Mouse (Mus musculus) CH12.LX (cell line): ENCODE results near the gene Cd200r3. TPM values are rescaled to one million over a fixed set of nuclear protein-coding genes. Genes with fewer than 3 reads are reported as not detected.

Source experiments
- DNase-seq: peaks from one replicate; pipeline ENCODE4 v3.0.0-alpha.2; 2013; ENCODE audit errors: extremely low read depth
- H3K27ac ChIP-seq: 2 replicates; pipeline ENCODE4 v1.5.1; 2012; ENCODE audit warnings: low read depth, mild to moderate bottlenecking, control low read depth, moderate library complexity; ENCODE audit not compliant: insufficient read depth
- H3K27me3 ChIP-seq: replicated peaks from 2 replicates; pipeline ENCODE3; 2012; ENCODE audit warnings: inconsistent platforms
- H3K36me3 ChIP-seq, 2 experiments: replicated peaks in 1 of 2; 2 replicates each; pipeline versions ENCODE3 to v1.6.1; 2012; ENCODE audit warnings: inconsistent platforms in 1 of 2, low read length in 1 of 2, mild to moderate bottlenecking in 1 of 2, mixed read lengths in 1 of 2, moderate library complexity in 1 of 2; ENCODE audit not compliant: control insufficient read depth in 1 of 2, insufficient read depth in 1 of 2
- H3K4me1 ChIP-seq, 2 experiments: 2 replicates each; pipeline ENCODE4 v1.6.1; 2012; ENCODE audit warnings: inconsistent platforms in 1 of 2, moderate library complexity in 1 of 2; ENCODE audit not compliant: insufficient read depth in 2 of 2, control insufficient read depth in 1 of 2
- H3K4me2 ChIP-seq: 2 replicates; pipeline ENCODE4 v1.6.1; 2012; ENCODE audit warnings: low read depth, mild to moderate bottlenecking, control low read depth; ENCODE audit not compliant: poor library complexity, insufficient read depth, severe bottlenecking
- H3K4me3 ChIP-seq, 3 experiments: fragments of 150-350 bp in 1 of 3; sonication (generic) in 1 of 3; replicated peaks in 1 of 3; 2 replicates each; pipeline versions ENCODE3 to v1.5.1; 2011 to 2012; ENCODE audit warnings: low read depth in 2 of 3, low read length in 2 of 3, mild to moderate bottlenecking in 2 of 3, moderate library complexity in 2 of 3, control low read depth in 1 of 3, improper control_type of control experiment in 1 of 3, inconsistent platforms in 1 of 3, mixed read lengths in 1 of 3; ENCODE audit not compliant: poor library complexity in 1 of 3
- H3K79me2 ChIP-seq: replicated peaks from 2 replicates; pipeline ENCODE4 v1.6.1; 2012; ENCODE audit warnings: mild to moderate bottlenecking, moderate library complexity; ENCODE audit not compliant: control insufficient read depth, poor library complexity, insufficient read depth, severe bottlenecking; ENCODE audit errors: extremely low read depth
- H3K9ac ChIP-seq: 2 replicates; pipeline ENCODE4 v1.6.1; 2012; ENCODE audit warnings: low read depth, mild to moderate bottlenecking, control low read depth, moderate library complexity; ENCODE audit not compliant: insufficient read depth
- H3K9me3 ChIP-seq: replicated peaks from 2 replicates; pipeline ENCODE3; 2012; ENCODE audit warnings: low read length, inconsistent platforms, mixed read lengths
- BHLHE40 ChIP-seq: IDR thresholded peaks from 2 replicates; pipeline ENCODE4 v1.6.1; 2011; ENCODE audit warnings: mild to moderate bottlenecking, low read depth, low read length, improper control_type of control experiment
- CHD1 ChIP-seq: IDR thresholded peaks from 2 replicates; pipeline ENCODE4 v1.6.1; 2012; ENCODE audit warnings: low read depth, low read length, improper control_type of control experiment, inconsistent platforms
- CTCF ChIP-seq, 2 experiments: IDR thresholded peaks in 1 of 2; conservative IDR thresholded peaks in 1 of 2; 2 replicates each; pipeline ENCODE4 v1.5.1; 2011 to 2012; ENCODE audit warnings: low read depth in 2 of 2, low read length in 2 of 2, improper control_type of control experiment in 1 of 2, inconsistent platforms in 1 of 2, mild to moderate bottlenecking in 1 of 2, moderate library complexity in 1 of 2
- ELF1 ChIP-seq: IDR thresholded peaks from 2 replicates; pipeline ENCODE4 v1.6.1; 2014; ENCODE audit warnings: low read depth, mild to moderate bottlenecking, inconsistent platforms, low read length, improper control_type of control experiment
- EP300 ChIP-seq: IDR thresholded peaks from 2 replicates; pipeline ENCODE4 v1.6.1; 2011; ENCODE audit warnings: low read length, improper control_type of control experiment
- ETS1 ChIP-seq: conservative IDR thresholded peaks from 2 replicates; pipeline ENCODE4 v1.6.1; 2012; ENCODE audit warnings: low read depth, mild to moderate bottlenecking, inconsistent platforms, low read length, improper control_type of control experiment, moderate library complexity
- JUN ChIP-seq: IDR thresholded peaks from 2 replicates; pipeline ENCODE4 v1.6.1; 2011; ENCODE audit warnings: low read depth, mild to moderate bottlenecking, low read length, improper control_type of control experiment, moderate library complexity; ENCODE audit not compliant: insufficient read depth
- JUND ChIP-seq: conservative IDR thresholded peaks from 2 replicates; pipeline ENCODE4 v1.6.1; 2011; ENCODE audit warnings: low read depth, low read length, improper control_type of control experiment
- KAT2A ChIP-seq: IDR thresholded peaks from 2 replicates; pipeline ENCODE4 v1.6.1; 2012; ENCODE audit warnings: low read length, improper control_type of control experiment, inconsistent platforms; ENCODE audit not compliant: insufficient replicate concordance
- MEF2A ChIP-seq: IDR thresholded peaks from 2 replicates; pipeline ENCODE4 v1.6.1; 2014; ENCODE audit warnings: low read depth, mild to moderate bottlenecking, inconsistent platforms, low read length, improper control_type of control experiment, borderline replicate concordance
- MXI1 ChIP-seq: IDR thresholded peaks from 2 replicates; pipeline ENCODE4 v1.6.1; 2011; ENCODE audit warnings: mild to moderate bottlenecking, low read depth, low read length, improper control_type of control experiment
- NELFE ChIP-seq: IDR thresholded peaks from 2 replicates; pipeline ENCODE4 v1.6.1; 2011; ENCODE audit warnings: low read depth, low read length, improper control_type of control experiment
- POLR2AphosphoS2 ChIP-seq: IDR thresholded peaks from 2 replicates; pipeline ENCODE4 v1.6.1; 2011; ENCODE audit warnings: low read depth, low read length, improper control_type of control experiment
- RAD21 ChIP-seq: IDR thresholded peaks from 2 replicates; pipeline ENCODE4 v1.6.1; 2011; ENCODE audit warnings: low read depth, mild to moderate bottlenecking, low read length, improper control_type of control experiment, moderate library complexity
- RCOR1 ChIP-seq: conservative IDR thresholded peaks from 2 replicates; pipeline ENCODE4 v1.6.1; 2012; ENCODE audit warnings: low read depth, mild to moderate bottlenecking, inconsistent platforms, low read length, improper control_type of control experiment
- SIN3A ChIP-seq: IDR thresholded peaks from 2 replicates; pipeline ENCODE4 v1.6.1; 2012; ENCODE audit warnings: low read length, improper control_type of control experiment, inconsistent platforms
- SMC3 ChIP-seq: IDR thresholded peaks from 2 replicates; pipeline ENCODE4 v1.6.1; 2011; ENCODE audit warnings: low read depth, low read length, improper control_type of control experiment
- TBP ChIP-seq: conservative IDR thresholded peaks from 2 replicates; pipeline ENCODE4 v1.6.1; 2011; ENCODE audit warnings: low read depth, low read length, improper control_type of control experiment
- TCF12 ChIP-seq: IDR thresholded peaks from 2 replicates; pipeline ENCODE4 v1.6.1; 2014; ENCODE audit warnings: low read depth, mild to moderate bottlenecking, inconsistent platforms, low read length, improper control_type of control experiment
- UBTF ChIP-seq: IDR thresholded peaks from 2 replicates; pipeline ENCODE4 v1.6.1; 2012; ENCODE audit warnings: low read depth, mild to moderate bottlenecking, inconsistent platforms, low read length, improper control_type of control experiment, moderate library complexity
- USF1 ChIP-seq: IDR thresholded peaks from 2 replicates; pipeline ENCODE4 v1.6.1; 2014; ENCODE audit warnings: low read depth, mild to moderate bottlenecking, inconsistent platforms, low read length, improper control_type of control experiment
- USF2 ChIP-seq: conservative IDR thresholded peaks from 2 replicates; pipeline ENCODE4 v1.6.1; 2011; ENCODE audit warnings: low read depth, low read length, improper control_type of control experiment
- ZKSCAN1 ChIP-seq: IDR thresholded peaks from 2 replicates; pipeline ENCODE4 v1.6.1; 2012; ENCODE audit warnings: low read depth, inconsistent platforms, low read length, improper control_type of control experiment, borderline replicate concordance
- ZNF384 ChIP-seq: IDR thresholded peaks from 2 replicates; pipeline ENCODE4 v1.6.1; 2012; ENCODE audit warnings: low read depth, low read length, improper control_type of control experiment, inconsistent platforms
- dilution Hi-C: fragments of 300-500 bp; cut with MboI; formaldehyde crosslinking; loops from 2 replicates; pipeline ENCODE4 v1.14.3; 2020; ENCODE audit warnings: low sequenced_read_pairs; ENCODE audit not compliant: extremely low pct_unique_long_range_greater_than_20kb, extremely low pct_ligation_motif_present
- in situ Hi-C: fragments of 300-500 bp; cut with MboI; formaldehyde crosslinking; loops from 3 replicates; pipeline ENCODE4 v1.14.3; 2019; ENCODE audit warnings: low sequenced_read_pairs, low pct_ligation_motif_present, low pct_unique_long_range_greater_than_20kb, mixed read lengths
- polyA plus RNA-seq: library from polyadenylated mRNA; unstranded; fragments of >175 nt; gene quantifications from 2 replicates; pipeline ENCODE4 v1.2.1, GENCODE M21; 2012; ENCODE audit warnings: low read depth; ENCODE audit not compliant: insufficient read length
- total RNA-seq, 2 experiments: library from RNA; depleted of rRNA; stranded (reverse); fragments of 300-350 nt in 1 of 2; fragments of >200 nt in 1 of 2; gene quantifications; 2 replicates each; pipeline ENCODE4 v1.2.3; 2012 to 2014

The Cd200r3 gene
- total and polyA plus RNA-seq, 3 experiments = 5.0 to 17.6 (median 6.9) TPM

GRCm38 (mm10) chr16:44965428-44965827, 21.9 kb downstream of the Cd200r3 start:
- Histone ChIP-seq H3K27ac (peak overlapping the region; percentile 74), H3K4me3 (peak overlapping the region; percentile 43 to 56 (median 47)), H3K4me2 (peak overlapping the region; percentile 100), H3K79me2 (peaks cover 3% of the 10 kb centered on the region; the same call in 1 of the 2 replicates), H3K36me3 (peaks cover 0 to 4% of the 10 kb centered on the region in 2 experiments), H3K9ac (peak overlapping the region; percentile 92), H3K9me3 (no peaks in the 10 kb centered on the region), H3K4me1 (peaks cover 24 to 69% of the 10 kb centered on the region in 2 experiments), H3K27me3 (no peaks in the 10 kb centered on the region)
- dilution Hi-C loops = no loop called here
- in situ Hi-C loops = loop anchor here (5.0 to 10.0 kb wide), 2 partner anchors 49 to 198 kb away; partner anchors contain the start of gene Cd200r1
- TF ChIP-seq RCOR1 (0 out of 2 replicates have a peak, but pooled peaks have one; percentile 5), ZKSCAN1 (no peak), NELFE (no peak; the same call in 1 of the 2 replicates), BHLHE40 (0 out of 2 replicates have a peak, but pooled peaks have one; percentile 4), UBTF (0 out of 2 replicates have a peak, but pooled peaks have one; percentile 20), ELF1 (peak; percentile 3; the same call in 1 of the 2 replicates), TCF12 (peak; percentile 2; the same call in 1 of the 2 replicates), ETS1 (no peak; the same call in 1 of the 2 replicates), USF1 (no peak), TBP (no peak), SIN3A (0 out of 2 replicates have a peak, but pooled peaks have one; percentile 26), MEF2A (no peak), JUND (no peak)
- DNase-seq = peak; percentile 67

- DNase-seq = peak; percentile 70
- peak overlapping the region; percentile 100 for H3K4me2 ChIP-seq
- dilution Hi-C loops (no loop called here), in situ Hi-C loops (loop anchor here (5.0 to 10.0 kb wide), 2 partner anchors 49 to 199 kb away; partner anchors contain the start of gene Cd200r1)
- no peaks in the 10 kb centered on the region for H3K27me3 ChIP-seq
- peak; percentile 82 for TF ChIP-seq EP300
- no peak for TF ChIP-seq TCF12
- TF ChIP-seq SMC3 = peak; percentile 3; the same call in 1 of the 2 replicates
- TF ChIP-seq JUND = peak; percentile 25; the same call in 1 of the 2 replicates
- TF ChIP-seq ZNF384 = no peak
- TF ChIP-seq CHD1 = no peak
- TF ChIP-seq RAD21 = no peak
- peak; percentile 55; the same call in 1 of the 2 replicates for TF ChIP-seq JUN
- no peak for TF ChIP-seq UBTF
- TF ChIP-seq BHLHE40 = peak; percentile 52; the same call in 1 of the 2 replicates
- TF ChIP-seq MEF2A = 0 out of 2 replicates have a peak, but pooled peaks have one; percentile 9
- no peak for TF ChIP-seq KAT2A
- TF ChIP-seq USF1 = no peak
- TF ChIP-seq TBP = peak; percentile 58; the same call in 1 of the 2 replicates
- no peak for TF ChIP-seq USF2
- no peak for TF ChIP-seq CTCF (conservative IDR thresholded peaks at IDR 0.05 in 1 of 2, IDR thresholded peaks at IDR 0.05 in 1 of 2; ENCODE audit: low read depth in 2 of 2, low read length in 2 of 2)
- peak; percentile 76 for TF ChIP-seq ETS1
- TF ChIP-seq POLR2AphosphoS2 = no peak
- no peak for TF ChIP-seq MXI1
- TF ChIP-seq RCOR1 = no peak
- H3K36me3 ChIP-seq = peaks cover 0 to 4% of the 10 kb centered on the region in 2 experiments
- H3K79me2 ChIP-seq = peaks cover 3% of the 10 kb centered on the region; the same call in 1 of the 2 replicates
- H3K4me3 ChIP-seq = peak overlapping the region; percentile 43 to 56 (median 47)
- peaks cover 24 to 72% of the 10 kb centered on the region in 2 experiments for H3K4me1 ChIP-seq
- H3K27ac ChIP-seq = peak overlapping the region; percentile 74
- no peaks in the 10 kb centered on the region for H3K9me3 ChIP-seq
- H3K9ac ChIP-seq = peak overlapping the region; percentile 92
Observed at GRCm38 (mm10) chr16:44965890-44966289, 22.4 kb downstream of the Cd200r3 start.
